Mouse (Mus musculus): ENCODE results near the gene Erbb4. TPM values are rescaled to one million over a fixed set of nuclear protein-coding genes. Genes with fewer than 3 reads are reported as not detected.

Erbb4 gene
- polyA plus RNA-seq, 1 experiment from 2014 or later, result 0.35 TPM

DNA sequence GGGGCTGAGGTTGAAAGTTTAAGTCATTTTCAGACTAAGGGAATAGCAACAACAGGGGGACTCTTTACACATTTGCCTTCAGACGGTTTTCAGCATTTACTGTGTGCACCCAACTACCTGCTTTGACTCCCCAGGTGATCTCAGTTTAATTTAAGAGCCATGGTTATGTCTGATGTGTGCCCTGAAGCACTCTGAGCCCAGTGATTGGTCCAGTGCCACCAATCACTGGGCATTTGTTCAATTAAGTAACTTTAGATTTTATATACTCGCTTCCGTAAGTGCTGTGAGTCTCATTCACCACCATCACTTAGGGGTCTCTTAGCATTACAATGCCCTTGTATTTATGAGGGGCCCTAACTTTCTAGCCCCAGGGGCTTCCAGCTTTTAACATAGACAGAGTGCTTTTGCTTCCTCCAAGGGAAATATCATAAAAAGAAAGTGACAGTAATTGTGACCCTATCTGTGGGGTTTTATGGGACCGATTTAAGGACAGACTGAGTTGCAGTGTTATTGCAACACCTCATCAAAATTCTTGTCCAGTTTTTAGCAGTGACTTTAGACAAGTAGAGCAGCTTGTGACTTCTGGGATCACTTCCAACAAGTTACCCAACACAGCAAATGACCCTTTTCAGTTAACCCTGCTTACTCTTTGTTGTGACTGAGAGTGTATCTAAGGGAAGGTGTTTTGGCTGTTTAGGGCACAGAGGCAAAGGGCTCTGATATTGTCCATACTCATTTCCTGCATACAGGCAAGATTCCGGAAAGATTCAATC is 134.3 kb downstream of the Erbb4 start:
- ATAC-seq (ENCODE audit: insufficient read depth, low FRiP score), result no peak
- no peak overlapping the region for H3K4me3 ChIP-seq (replicated peaks; ENCODE audit: low read length)
- no peak overlapping the region for H3K27ac ChIP-seq (ENCODE audit: low read length)
- H3K9ac ChIP-seq (ENCODE audit: low read length), result no peak overlapping the region
- 81% methylated on average over 5 of the region's 5 CpGs for WGBS
- H3K9me3 ChIP-seq (replicated peaks; ENCODE audit: control insufficient read depth, low read length), result no peaks in the 10 kb centered on the region
- no peaks in the 10 kb centered on the region for H3K36me3 ChIP-seq (ENCODE audit: control insufficient read depth, insufficient read depth, low read length)
- H3K4me2 ChIP-seq (ENCODE audit: low read depth, low read length), result no peak overlapping the region
- H3K27me3 ChIP-seq (ENCODE audit: control insufficient read depth, insufficient read depth, low read length), result no peaks in the 10 kb centered on the region
- H3K4me1 ChIP-seq (ENCODE audit: control insufficient read depth, insufficient read depth, low read length), result no peaks in the 10 kb centered on the region

DNA sequence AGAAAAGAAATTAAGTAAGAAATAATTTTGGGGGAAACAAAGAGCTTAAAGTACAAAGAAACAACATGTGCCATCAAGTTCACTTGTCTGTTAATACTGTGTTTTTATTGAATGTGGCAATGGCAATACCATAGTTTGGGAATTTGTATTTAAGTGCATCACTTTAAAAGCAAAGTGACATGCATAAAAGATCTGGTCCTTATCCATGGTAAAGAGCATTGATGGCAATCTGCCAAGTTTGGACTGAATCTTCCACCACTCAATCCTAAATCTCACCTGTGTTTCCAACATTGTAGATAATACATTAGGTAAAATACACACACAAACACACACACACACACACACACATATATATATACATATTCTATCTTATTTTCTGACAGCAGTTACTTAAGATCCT is 143.7 kb downstream of the Erbb4 start:
- Histone ChIP-seq H3K4me3 (replicated peaks; ENCODE audit: low read length) (no peak overlapping the region), H3K9me3 (replicated peaks; ENCODE audit: control insufficient read depth, low read length) (no peaks in the 10 kb centered on the region)

DNA sequence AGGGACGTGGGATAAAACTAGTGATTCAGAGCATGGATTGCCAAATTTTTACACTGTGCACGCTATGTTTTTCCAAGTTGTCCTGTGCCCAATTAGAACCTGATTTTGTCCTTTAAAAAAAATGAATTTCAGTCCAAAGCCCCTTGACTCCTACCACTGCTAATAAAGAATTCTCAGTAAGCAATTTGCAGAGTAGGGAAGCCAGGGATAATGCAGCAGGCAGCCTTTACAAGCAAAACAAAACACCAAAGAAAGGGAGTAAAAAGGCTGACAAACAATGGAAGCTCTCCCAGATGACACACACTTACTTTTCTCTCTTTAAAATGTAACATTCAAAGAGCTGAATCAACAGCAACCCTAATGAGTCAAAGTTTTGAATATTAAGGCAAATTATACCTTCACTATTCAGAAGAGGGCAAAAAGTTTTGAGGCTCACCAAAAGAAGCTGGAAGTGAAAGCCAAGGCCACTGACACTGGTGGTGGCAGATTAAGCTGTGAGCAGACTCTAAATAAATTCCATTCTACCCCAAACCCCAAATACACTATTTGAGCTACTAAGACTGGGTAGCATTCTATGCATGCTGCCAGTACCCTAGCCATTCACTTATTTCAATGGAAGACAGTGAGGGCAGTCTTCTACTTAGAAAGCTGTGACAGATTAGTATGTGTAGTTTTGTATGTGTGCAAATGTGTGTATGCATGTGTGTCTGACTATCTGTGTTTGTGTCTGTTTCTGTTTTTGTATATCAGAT is 146.3 kb downstream of the Erbb4 start:
- Histone ChIP-seq H3K9ac (ENCODE audit: low read length) (no peak overlapping the region), H3K4me1 (ENCODE audit: control insufficient read depth, insufficient read depth, low read length) (no peaks in the 10 kb centered on the region), H3K27ac (ENCODE audit: low read length) (no peak overlapping the region), H3K4me3 (replicated peaks; ENCODE audit: low read length) (no peak overlapping the region), H3K9me3 (replicated peaks; ENCODE audit: control insufficient read depth, low read length) (no peaks in the 10 kb centered on the region), H3K27me3 (ENCODE audit: control insufficient read depth, insufficient read depth, low read length) (no peaks in the 10 kb centered on the region), H3K4me2 (ENCODE audit: low read depth, low read length) (no peak overlapping the region), H3K36me3 (ENCODE audit: control insufficient read depth, insufficient read depth, low read length) (no peaks in the 10 kb centered on the region)
- WGBS, result 70% methylated on average over 2 of the region's 2 CpGs
- no peak for ATAC-seq (ENCODE audit: insufficient read depth, low FRiP score)

More for the DNA sequence above, 143.7 kb downstream of the Erbb4 start:
- no peak for ATAC-seq (ENCODE audit: insufficient read depth, low FRiP score)
- Histone ChIP-seq H3K27ac (ENCODE audit: low read length) (no peak overlapping the region), H3K4me1 (ENCODE audit: control insufficient read depth, insufficient read depth, low read length) (no peaks in the 10 kb centered on the region), H3K9ac (ENCODE audit: low read length) (no peak overlapping the region), H3K27me3 (ENCODE audit: control insufficient read depth, insufficient read depth, low read length) (no peaks in the 10 kb centered on the region), H3K36me3 (ENCODE audit: control insufficient read depth, insufficient read depth, low read length) (no peaks in the 10 kb centered on the region), H3K4me2 (ENCODE audit: low read depth, low read length) (no peak overlapping the region)

DNA sequence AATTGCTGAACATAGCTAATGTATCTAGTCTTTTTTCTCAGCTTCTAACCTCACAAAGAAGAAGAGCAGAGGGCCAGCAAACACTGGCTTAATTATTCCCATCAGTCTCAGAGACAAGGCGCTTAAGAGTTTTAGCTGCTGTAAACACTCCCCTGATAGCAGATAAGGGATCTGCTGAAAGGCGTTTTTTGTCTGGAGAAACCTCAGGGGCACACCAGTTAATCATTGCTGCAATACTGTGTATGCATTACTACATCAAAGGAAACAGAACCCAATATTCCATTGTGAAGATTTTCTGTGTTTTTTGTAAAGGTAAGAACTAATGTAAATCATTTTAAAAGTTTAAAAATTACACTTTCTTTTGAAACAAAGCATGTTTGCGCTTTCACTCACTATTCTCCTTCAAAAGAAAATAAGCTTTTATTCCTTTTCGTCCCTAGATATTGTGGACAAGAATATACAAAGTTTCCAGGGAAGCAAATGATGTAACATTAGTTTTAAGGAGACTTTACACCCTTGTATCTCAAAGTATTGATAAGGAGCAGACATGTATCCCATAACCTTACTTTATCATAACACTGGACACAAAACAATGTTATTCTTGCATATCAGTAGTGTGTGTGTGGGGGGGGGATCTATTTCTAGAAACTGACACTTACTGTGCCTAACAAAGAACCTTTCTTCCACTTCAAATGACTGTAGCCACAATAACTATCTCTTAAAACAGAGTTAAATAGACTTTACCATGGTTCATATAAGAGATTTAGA is 150.9 kb downstream of the Erbb4 start:
- Histone ChIP-seq H3K27ac (ENCODE audit: low read length) (no peak overlapping the region), H3K4me1 (ENCODE audit: control insufficient read depth, insufficient read depth, low read length) (no peaks in the 10 kb centered on the region), H3K27me3 (ENCODE audit: control insufficient read depth, insufficient read depth, low read length) (no peaks in the 10 kb centered on the region), H3K4me3 (replicated peaks; ENCODE audit: low read length) (no peak overlapping the region), H3K9ac (ENCODE audit: low read length) (no peak overlapping the region), H3K4me2 (ENCODE audit: low read depth, low read length) (no peak overlapping the region), H3K9me3 (replicated peaks; ENCODE audit: control insufficient read depth, low read length) (no peaks in the 10 kb centered on the region), H3K36me3 (ENCODE audit: control insufficient read depth, insufficient read depth, low read length) (no peaks in the 10 kb centered on the region)
- WGBS, result 27% methylated on average over 4 of the region's 4 CpGs
- ATAC-seq (ENCODE audit: insufficient read depth, low FRiP score), result no peak

DNA sequence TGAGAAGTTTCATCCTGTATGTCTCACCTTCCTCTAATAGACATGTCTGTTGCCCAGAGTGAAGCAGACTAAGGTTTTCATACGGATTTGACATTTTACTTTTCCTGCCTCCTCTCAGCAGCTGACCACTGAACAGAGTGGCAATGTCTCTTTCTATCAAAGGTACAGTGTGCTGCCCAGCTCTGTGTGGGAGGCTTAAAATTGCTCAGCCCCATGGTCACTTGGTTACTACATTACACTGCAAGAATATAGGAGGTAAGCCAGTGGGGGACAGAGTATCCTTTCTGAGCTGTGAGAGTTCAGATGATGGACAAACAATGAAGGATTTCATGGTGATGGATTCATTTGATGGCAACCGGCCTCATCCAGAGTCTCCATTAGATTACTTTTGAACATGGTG is 152.4 kb downstream of the Erbb4 start:
- H3K4me3 ChIP-seq (replicated peaks; ENCODE audit: low read length), result no peak overlapping the region
- no peak overlapping the region for H3K4me2 ChIP-seq (ENCODE audit: low read depth, low read length)
- 68% methylated on average over 2 of the region's 2 CpGs for WGBS
- H3K36me3 ChIP-seq (ENCODE audit: control insufficient read depth, insufficient read depth, low read length), result no peaks in the 10 kb centered on the region
- no peaks in the 10 kb centered on the region for H3K9me3 ChIP-seq (replicated peaks; ENCODE audit: control insufficient read depth, low read length)
- no peak overlapping the region for H3K27ac ChIP-seq (ENCODE audit: low read length)
- ATAC-seq (ENCODE audit: insufficient read depth, low FRiP score), result no peak
- H3K27me3 ChIP-seq (ENCODE audit: control insufficient read depth, insufficient read depth, low read length), result no peaks in the 10 kb centered on the region
- no peak overlapping the region for H3K9ac ChIP-seq (ENCODE audit: low read length)
- no peaks in the 10 kb centered on the region for H3K4me1 ChIP-seq (ENCODE audit: control insufficient read depth, insufficient read depth, low read length)

DNA sequence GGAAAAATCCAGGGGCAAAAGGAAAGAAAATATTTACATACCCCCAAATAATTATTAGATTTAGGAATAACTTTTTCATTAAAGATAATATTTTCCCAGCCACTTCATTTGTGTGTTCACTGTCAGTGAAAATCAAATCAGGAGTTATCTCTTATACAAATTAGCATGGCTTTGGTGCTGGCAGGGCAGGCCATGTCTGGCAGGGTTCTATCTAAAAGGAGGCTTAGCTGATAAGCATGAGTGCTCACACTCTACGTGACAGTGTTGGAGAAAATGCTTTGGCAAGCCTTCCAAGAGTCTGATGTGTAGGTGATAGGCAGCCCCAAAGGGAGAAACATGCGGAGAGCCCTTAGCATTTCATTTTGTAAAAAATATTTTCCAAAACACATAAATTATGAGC is 164.7 kb downstream of the Erbb4 start:
- H3K27me3 ChIP-seq (ENCODE audit: control insufficient read depth, insufficient read depth, low read length), result no peaks in the 10 kb centered on the region
- H3K4me3 ChIP-seq (replicated peaks; ENCODE audit: low read length), result no peak overlapping the region
- ATAC-seq (ENCODE audit: insufficient read depth, low FRiP score), result no peak
- no peaks in the 10 kb centered on the region for H3K9me3 ChIP-seq (replicated peaks; ENCODE audit: control insufficient read depth, low read length)
- WGBS, result 51% methylated on average over 2 of the region's 2 CpGs
- no peak overlapping the region for H3K27ac ChIP-seq (ENCODE audit: low read length)
- no peaks in the 10 kb centered on the region for H3K4me1 ChIP-seq (ENCODE audit: control insufficient read depth, insufficient read depth, low read length)
- no peak overlapping the region for H3K4me2 ChIP-seq (ENCODE audit: low read depth, low read length)
- no peaks in the 10 kb centered on the region for H3K36me3 ChIP-seq (ENCODE audit: control insufficient read depth, insufficient read depth, low read length)
- no peak overlapping the region for H3K9ac ChIP-seq (ENCODE audit: low read length)

DNA sequence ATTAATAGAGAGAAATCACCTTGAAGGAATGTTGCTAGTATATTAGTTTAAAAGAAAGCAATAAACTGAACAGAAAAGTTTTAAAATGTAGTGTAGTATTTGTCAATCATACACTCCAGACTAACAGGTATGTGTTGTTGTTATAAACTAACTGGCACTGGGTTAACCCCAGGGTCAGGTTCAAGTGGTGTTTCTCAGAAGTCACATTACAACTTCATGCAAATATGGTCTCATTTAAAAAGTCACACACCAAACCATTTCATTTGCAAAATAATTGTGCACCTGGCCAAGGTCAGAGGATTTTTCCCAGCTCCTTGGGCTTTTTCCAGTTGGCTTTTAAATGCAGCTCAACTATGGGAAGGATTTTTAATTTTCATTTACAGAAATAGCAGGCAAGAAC is 173.1 kb downstream of the Erbb4 start:
- no peak for ATAC-seq (ENCODE audit: insufficient read depth, low FRiP score)

DNA sequence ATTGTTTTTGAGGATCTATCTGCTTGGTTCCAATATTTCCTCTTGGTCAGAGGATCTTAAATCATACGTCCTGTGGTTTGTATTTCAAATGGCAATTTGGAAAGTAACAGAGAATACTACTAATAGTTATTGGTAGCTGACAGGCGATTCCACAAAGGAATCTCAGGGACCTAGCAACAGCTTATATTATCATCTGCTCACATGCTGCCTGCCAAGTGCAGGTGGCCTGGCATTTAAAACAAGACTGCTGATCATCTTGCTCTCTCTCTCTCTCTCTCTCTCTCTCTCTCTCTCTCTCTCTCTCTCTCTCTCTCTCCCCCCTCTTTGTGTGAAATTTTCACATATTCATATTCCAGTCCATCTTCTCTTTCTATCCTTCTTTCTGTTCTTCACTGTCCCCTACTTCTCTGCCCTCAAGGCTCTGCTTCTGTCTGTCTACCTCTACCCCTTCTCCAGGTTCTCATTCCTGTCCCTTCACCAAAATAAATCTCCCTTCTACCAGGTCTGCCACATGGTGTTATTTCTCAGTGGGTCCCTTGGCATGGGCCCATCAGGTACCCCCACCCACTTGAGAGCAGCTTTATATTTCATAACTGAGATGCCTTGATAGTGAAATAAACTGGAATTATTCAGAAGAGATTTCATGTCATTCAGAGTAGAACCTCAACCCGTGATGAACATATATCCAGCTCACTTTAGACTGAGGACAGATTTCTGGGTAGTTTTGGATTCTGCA is 174.4 kb downstream of the Erbb4 start:
- Histone ChIP-seq H3K4me2 (ENCODE audit: low read depth, low read length) (no peak overlapping the region), H3K9ac (ENCODE audit: low read length) (no peak overlapping the region), H3K27ac (ENCODE audit: low read length) (no peak overlapping the region), H3K4me3 (replicated peaks; ENCODE audit: low read length) (no peak overlapping the region), H3K4me1 (ENCODE audit: control insufficient read depth, insufficient read depth, low read length) (no peaks in the 10 kb centered on the region), H3K36me3 (ENCODE audit: control insufficient read depth, insufficient read depth, low read length) (no peaks in the 10 kb centered on the region), H3K27me3 (ENCODE audit: control insufficient read depth, insufficient read depth, low read length) (no peaks in the 10 kb centered on the region), H3K9me3 (replicated peaks; ENCODE audit: control insufficient read depth, low read length) (no peaks in the 10 kb centered on the region)
- 77% methylated on average over 3 of the region's 3 CpGs for WGBS
- ATAC-seq (ENCODE audit: insufficient read depth, low FRiP score), result no peak

More for the DNA sequence above, 173.1 kb downstream of the Erbb4 start:
- H3K36me3 ChIP-seq (ENCODE audit: control insufficient read depth, insufficient read depth, low read length), result no peaks in the 10 kb centered on the region
- H3K4me2 ChIP-seq (ENCODE audit: low read depth, low read length), result no peak overlapping the region
- no peak overlapping the region for H3K4me3 ChIP-seq (replicated peaks; ENCODE audit: low read length)
- no peak overlapping the region for H3K9ac ChIP-seq (ENCODE audit: low read length)
- H3K27ac ChIP-seq (ENCODE audit: low read length), result no peak overlapping the region
- no peaks in the 10 kb centered on the region for H3K4me1 ChIP-seq (ENCODE audit: control insufficient read depth, insufficient read depth, low read length)
- H3K27me3 ChIP-seq (ENCODE audit: control insufficient read depth, insufficient read depth, low read length), result no peaks in the 10 kb centered on the region
- H3K9me3 ChIP-seq (replicated peaks; ENCODE audit: control insufficient read depth, low read length), result no peaks in the 10 kb centered on the region
